Mouse (Mus musculus): ENCODE data around the gene Ggt5.

The Ggt5 gene

GRCm38 (mm10) chr10:75568441-75568840 is 20.7 kb upstream of the Ggt5 start:
- DNase-seq (ENCODE audit: low spot score in 2 of 2), result no peak

- DNase-seq (ENCODE audit: low spot score in 2 of 2), result no peak
These were observed 20.3 kb upstream of the Ggt5 start for GRCm38 (mm10) chr10:75568851-75569250.

- no peak for DNase-seq (ENCODE audit: low spot score in 2 of 2)
These were observed 18.0 kb upstream of the Ggt5 start for GRCm38 (mm10) chr10:75570981-75571657.

- DNase-seq (ENCODE audit: low spot score in 2 of 2), result no peak
These were observed 17.2 kb upstream of the Ggt5 start for GRCm38 (mm10) chr10:75571937-75572336.

GRCm38 (mm10) chr10:75573181-75573580 is 16.0 kb upstream of the Ggt5 start:
- DNase-seq (ENCODE audit: low spot score in 2 of 2), result no peak

GRCm38 (mm10) chr10:75573965-75574364 is 15.2 kb upstream of the Ggt5 start:
- DNase-seq (ENCODE audit: low spot score in 2 of 2), result no peak

- DNase-seq (ENCODE audit: low spot score in 2 of 2), result no peak
These were observed 10.0 kb upstream of the Ggt5 start for GRCm38 (mm10) chr10:75579129-75579528.

- peak; percentile 83 to 87 for DNase-seq (ENCODE audit: low spot score in 2 of 2)
These were observed 3.1 kb upstream of the Ggt5 start for GRCm38 (mm10) chr10:75585876-75586552.

GRCm38 (mm10) chr10:75586553-75586879 is 2.6 kb upstream of the Ggt5 start:
- no peak for DNase-seq (ENCODE audit: low spot score in 2 of 2)

GRCm38 (mm10) chr10:75587781-75588180 is 1.4 kb upstream of the Ggt5 start:
- no peak for DNase-seq (ENCODE audit: low spot score in 2 of 2)

- no peak for DNase-seq (ENCODE audit: low spot score in 2 of 2)
These were observed 804 bp upstream of the Ggt5 start for GRCm38 (mm10) chr10:75588336-75588735.

GRCm38 (mm10) chr10:75589651-75590050 is 511 bp downstream of the Ggt5 start:
- peak in 1 of 2 experiments; percentile 26 for DNase-seq (ENCODE audit: low spot score in 2 of 2)

- peak in 1 of 2 experiments; percentile 27 for DNase-seq (ENCODE audit: low spot score in 2 of 2)
These were observed 2.2 kb downstream of the Ggt5 start for GRCm38 (mm10) chr10:75591211-75591894.

GRCm38 (mm10) chr10:75592585-75592984 is 3.4 kb downstream of the Ggt5 start:
- no peak for DNase-seq (ENCODE audit: low spot score in 2 of 2)

- peak; percentile 58 to 82 for DNase-seq (ENCODE audit: low spot score in 2 of 2)
These were observed 6.8 kb downstream of the Ggt5 start for GRCm38 (mm10) chr10:75595981-75596380.

- no peak for DNase-seq (ENCODE audit: low spot score in 2 of 2)
These were observed 11.1 kb downstream of the Ggt5 start for GRCm38 (mm10) chr10:75600189-75600730.

GRCm38 (mm10) chr10:75605162-75605846 is 16.2 kb downstream of the Ggt5 start:
- no peak for DNase-seq (ENCODE audit: low spot score in 2 of 2)

GRCm38 (mm10) chr10:75607253-75607652 is 18.1 kb downstream of the Ggt5 start:
- no peak for DNase-seq (ENCODE audit: low spot score in 2 of 2)

GRCm38 (mm10) chr10:75608975-75609374 is 19.8 kb downstream of the Ggt5 start:
- no peak for DNase-seq (ENCODE audit: low spot score in 2 of 2)

- no peak for DNase-seq (ENCODE audit: low spot score in 2 of 2)
These were observed 21.3 kb downstream of the Ggt5 start for GRCm38 (mm10) chr10:75610486-75610885.

GRCm38 (mm10) chr10:75616044-75616443 is 26.9 kb downstream of the Ggt5 start:
- DNase-seq (ENCODE audit: low spot score in 2 of 2), result no peak

GRCm38 (mm10) chr10:75620818-75621217 is 31.7 kb downstream of the Ggt5 start:
- no peak for DNase-seq (ENCODE audit: low spot score in 2 of 2)
